Mouse (Mus musculus) forebrain, postnatal 0 days (tissue): ENCODE measurements around the gene Neurod2. TPM values are rescaled to one million over a fixed set of nuclear protein-coding genes. Genes with fewer than 3 reads are reported as not detected.

ENCODE experiments used
- ATAC-seq: fragments of 200-750 bp; cut with Nextera tagmentation; 2 replicates; pipeline ENCODE4 v1.8.0; 2017; ENCODE audit warnings: mild to moderate bottlenecking, moderate library complexity
- DNase-seq: peaks from one replicate; pipeline ENCODE4 v3.0.0-alpha.2; 2015
- H3K27ac ChIP-seq: fragments of 300-500 bp; sonication (generic); 2 replicates; pipeline ENCODE4 v1.5.1; 2014; ENCODE audit warnings: low read depth, mild to moderate bottlenecking, antibody characterized with exemption, low read length, moderate library complexity, mixed read lengths
- H3K27me3 ChIP-seq: fragments of 300-500 bp; sonication (generic); 2 replicates; pipeline ENCODE4 v1.6.1; 2014; ENCODE audit warnings: mild to moderate bottlenecking, low read length, mixed read lengths; ENCODE audit not compliant: insufficient read depth
- H3K36me3 ChIP-seq: fragments of 300-500 bp; sonication (generic); 2 replicates; pipeline ENCODE4 v1.6.1; 2014; ENCODE audit warnings: mild to moderate bottlenecking, moderate library complexity; ENCODE audit not compliant: insufficient read depth
- H3K4me1 ChIP-seq: fragments of 300-500 bp; sonication (generic); 2 replicates; pipeline ENCODE4 v1.6.1; 2014; ENCODE audit warnings: antibody characterized with exemption; ENCODE audit not compliant: insufficient read depth
- H3K4me2 ChIP-seq: fragments of 300-500 bp; sonication (generic); 2 replicates; pipeline ENCODE4 v1.6.1; 2014; ENCODE audit warnings: low read depth, mild to moderate bottlenecking, moderate library complexity
- H3K4me3 ChIP-seq: fragments of 300-500 bp; sonication (generic); 2 replicates; pipeline ENCODE4 v1.5.1; 2014; ENCODE audit warnings: low read depth, low read length, mixed read lengths
- H3K9ac ChIP-seq: fragments of 300-500 bp; sonication (generic); 2 replicates; pipeline ENCODE4 v1.6.1; 2014; ENCODE audit warnings: mild to moderate bottlenecking
- H3K9me3 ChIP-seq: fragments of 300-500 bp; sonication (generic); 2 replicates; pipeline ENCODE4 v1.6.1; 2016; ENCODE audit warnings: low read length
- CTCF ChIP-seq: sonication (generic); IDR thresholded peaks from 2 replicates; pipeline ENCODE4 v1.5.1; 2016; ENCODE audit warnings: antibody characterized with exemption, control low read depth, low read depth
- WGBS: fragments of 180-500 bp; shearing (Covaris S2); extraction: QIAGEN DNeasy Blood & Tissue Kit; methylation state at CpG from one replicate; pipeline ENCODE4 v1.1.7; 2014; 5-methylcytosine and 5-hydroxymethylcytosine counted together
- polyA plus RNA-seq: library from polyadenylated mRNA; unstranded; fragments of >200 nt; fragmentation: Nextera tagmentation; extraction: Ambion mirVana; gene quantifications from 2 replicates; pipeline ENCODE4 v1.2.1, GENCODE M21; 2015
- total RNA-seq: library from RNA; depleted of rRNA; stranded (reverse); fragments of >200 nt; gene quantifications from 2 replicates; pipeline ENCODE4 v1.2.3, GENCODE M21; 2014

The Neurod2 gene
- total and polyA plus RNA-seq, 2 experiments from 2014 or later: 74.9 to 133 TPM

GRCm38 (mm10) chr11:98370588-98370987, 41.1 kb upstream of the Neurod2 start:
- Histone ChIP-seq H3K4me1 (peaks cover 13% of the 10 kb centered on the region), H3K4me2 (no peak overlapping the region), H3K36me3 (peaks cover 10% of the 10 kb centered on the region), H3K27ac (no peak overlapping the region), H3K27me3 (no peaks in the 10 kb centered on the region), H3K9ac (no peak overlapping the region), H3K9me3 (no peaks in the 10 kb centered on the region), H3K4me3 (no peak overlapping the region)
- no peak for DNase-seq
- 65% methylated on average over 2 of the region's 2 CpGs for WGBS
- no peak for ATAC-seq
- no peak for TF ChIP-seq CTCF

GRCm38 (mm10) chr11:98369337-98369736, 39.9 kb upstream of the Neurod2 start:
- H3K27ac ChIP-seq: peak overlapping the region; percentile 29

GRCm38 (mm10) chr11:98367863-98368186, 38.4 kb upstream of the Neurod2 start:
- Histone ChIP-seq H3K4me2 (no peak overlapping the region), H3K27me3 (no peaks in the 10 kb centered on the region), H3K4me3 (no peak overlapping the region), H3K4me1 (peaks cover 13% of the 10 kb centered on the region), H3K9me3 (no peaks in the 10 kb centered on the region), H3K27ac (peak overlapping the region; percentile 42; the same call in 1 of the 2 replicates), H3K9ac (no peak overlapping the region), H3K36me3 (no peaks in the 10 kb centered on the region)
- 83% methylated on average over 7 of the region's 7 CpGs for WGBS
- no peak for TF ChIP-seq CTCF
- DNase-seq (no peak), ATAC-seq (no peak)

More at GRCm38 (mm10) chr11:98369337-98369736, 39.9 kb upstream of the Neurod2 start:
- Histone ChIP-seq H3K9ac (no peak overlapping the region), H3K4me3 (no peak overlapping the region), H3K27me3 (no peaks in the 10 kb centered on the region), H3K4me1 (peaks cover 13% of the 10 kb centered on the region), H3K4me2 (no peak overlapping the region), H3K9me3 (no peaks in the 10 kb centered on the region), H3K36me3 (no peaks in the 10 kb centered on the region)
- 60% methylated on average over 6 of the region's 6 CpGs for WGBS
- TF ChIP-seq CTCF: no peak
- DNase-seq (peak; percentile 79), ATAC-seq (peak; percentile 81)

- H3K4me2 ChIP-seq: no peak overlapping the region
- H3K9me3 ChIP-seq: no peaks in the 10 kb centered on the region
- peaks cover 13% of the 10 kb centered on the region for H3K4me1 ChIP-seq
- no peak for DNase-seq
- no peaks in the 10 kb centered on the region for H3K36me3 ChIP-seq
- H3K27me3 ChIP-seq: no peaks in the 10 kb centered on the region
- no peak overlapping the region for H3K9ac ChIP-seq
- peak overlapping the region; percentile 42; the same call in 1 of the 2 replicates for H3K27ac ChIP-seq
- peak; percentile 26; the same call in 1 of the 2 replicates for ATAC-seq
- 65% methylated on average over 10 of the region's 10 CpGs for WGBS
- TF ChIP-seq CTCF: no peak
- no peak overlapping the region for H3K4me3 ChIP-seq
Observed at GRCm38 (mm10) chr11:98367171-98367862, 37.9 kb upstream of the Neurod2 start.

GRCm38 (mm10) chr11:98366290-98366689, 36.8 kb upstream of the Neurod2 start:
- Histone ChIP-seq H3K4me1 (peaks cover 5% of the 10 kb centered on the region; the same call in 1 of the 2 replicates), H3K4me2 (no peak overlapping the region), H3K36me3 (no peaks in the 10 kb centered on the region), H3K27ac (no peak overlapping the region), H3K27me3 (no peaks in the 10 kb centered on the region), H3K4me3 (no peak overlapping the region), H3K9me3 (no peaks in the 10 kb centered on the region), H3K9ac (no peak overlapping the region)
- no peak for ATAC-seq
- no peak for TF ChIP-seq CTCF
- no peak for DNase-seq
- 83% methylated on average over 10 of the region's 10 CpGs for WGBS

- H3K9me3 ChIP-seq: no peaks in the 10 kb centered on the region
- H3K27me3 ChIP-seq: no peaks in the 10 kb centered on the region
- H3K4me2 ChIP-seq: no peak overlapping the region
- peaks cover 6% of the 10 kb centered on the region; the same call in 1 of the 2 replicates for H3K4me1 ChIP-seq
- 88% methylated on average over 5 of the region's 5 CpGs for WGBS
- no peak for TF ChIP-seq CTCF
- H3K27ac ChIP-seq: no peak overlapping the region
- no peak overlapping the region for H3K9ac ChIP-seq
- DNase-seq (no peak), ATAC-seq (no peak)
- H3K4me3 ChIP-seq: no peak overlapping the region
- H3K36me3 ChIP-seq: no peaks in the 10 kb centered on the region
Observed at GRCm38 (mm10) chr11:98364410-98364809, 35.0 kb upstream of the Neurod2 start.

GRCm38 (mm10) chr11:98363817-98364216, 34.4 kb upstream of the Neurod2 start:
- Histone ChIP-seq H3K36me3 (no peaks in the 10 kb centered on the region), H3K4me1 (peaks cover 12% of the 10 kb centered on the region; the same call in 1 of the 2 replicates), H3K9ac (no peak overlapping the region), H3K4me2 (no peak overlapping the region), H3K27ac (no peak overlapping the region), H3K9me3 (no peaks in the 10 kb centered on the region), H3K4me3 (no peak overlapping the region), H3K27me3 (no peaks in the 10 kb centered on the region)
- no peak for TF ChIP-seq CTCF
- 90% methylated on average over 5 of the region's 5 CpGs for WGBS
- no peak for DNase-seq
- no peak for ATAC-seq
